Mouse (Mus musculus): ENCODE data around the gene Tex45.

Gene Tex45

DNA sequence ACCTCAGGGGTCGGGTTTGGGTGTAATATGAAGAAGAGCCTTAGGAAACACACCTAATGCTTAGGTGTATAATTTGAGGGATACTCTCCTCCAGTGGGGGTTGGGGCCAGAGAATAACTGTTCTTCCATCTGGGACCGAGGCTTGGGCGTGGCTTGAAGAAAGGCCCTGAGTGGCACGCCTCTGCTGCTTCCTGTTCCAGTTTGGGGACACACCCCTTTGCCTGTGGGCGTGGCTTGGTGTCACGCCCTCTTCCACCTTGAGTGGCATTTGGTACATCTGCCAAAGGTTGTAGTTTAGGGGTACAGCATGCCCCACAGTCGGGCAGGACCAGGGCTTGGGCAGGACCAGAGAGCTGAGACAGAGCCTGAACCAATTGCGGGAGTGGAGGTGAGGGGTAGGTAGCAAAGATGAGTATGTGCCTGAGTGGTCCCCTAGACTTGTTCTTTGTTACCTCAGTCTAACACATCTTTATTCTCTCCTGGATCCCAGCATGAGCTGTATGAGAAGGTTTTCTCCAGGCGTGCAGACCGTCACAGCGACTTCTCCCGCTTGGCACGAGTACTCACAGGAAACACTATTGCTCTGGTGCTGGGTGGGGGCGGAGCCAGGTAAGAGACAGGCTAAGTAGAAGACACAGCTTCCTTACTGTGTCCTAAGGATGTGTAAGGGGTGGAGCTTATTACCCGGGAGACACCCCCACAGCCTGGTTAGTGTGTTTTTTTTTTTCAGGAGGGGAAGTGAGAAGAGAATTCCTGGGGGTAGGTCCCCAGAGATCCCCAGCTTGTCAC lies 65.6 kb downstream of the Tex45 start:
- DNase-seq (ENCODE audit: low spot score): no peak
